Mouse (Mus musculus): ENCODE data around the gene Tas1r3. TPM values are rescaled to one million over a fixed set of nuclear protein-coding genes. Genes with fewer than 3 reads are reported as not detected.

Tas1r3 gene
- polyA plus RNA-seq, 1 experiment from 2014 or later = 0.41 TPM

DNA sequence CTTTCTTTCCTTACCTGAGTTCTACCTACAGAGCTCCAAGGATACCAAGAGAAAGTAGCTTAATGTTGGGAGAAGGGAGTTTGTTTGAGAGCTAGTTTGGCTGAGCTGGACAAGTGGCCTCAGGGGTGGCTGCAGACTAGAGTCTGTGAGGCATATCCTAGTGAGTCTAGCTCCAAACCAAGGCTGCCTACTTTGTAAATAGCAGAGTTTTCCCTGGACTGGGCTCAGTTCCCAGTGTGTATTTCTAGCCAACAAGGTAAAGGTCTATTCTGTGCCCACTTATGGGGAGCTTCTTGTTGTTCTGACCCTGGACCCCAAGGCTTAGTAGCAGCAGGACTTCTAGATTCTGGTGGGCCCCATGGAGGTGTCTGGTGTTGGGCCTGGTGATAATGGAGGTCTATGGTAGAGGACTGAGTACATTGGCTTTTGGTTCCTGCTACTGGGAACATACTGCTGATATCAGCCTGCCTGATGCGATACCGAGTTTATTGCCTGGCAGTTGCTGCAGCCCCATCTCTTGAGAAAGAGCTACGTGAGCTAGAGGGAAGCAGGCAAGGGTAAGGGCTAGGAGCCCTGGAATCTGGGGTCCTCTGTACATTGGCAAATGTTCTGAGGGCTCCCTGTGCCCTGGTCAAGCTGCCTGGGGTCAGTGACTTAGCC is 13.2 kb downstream of the Tas1r3 start:
- Histone ChIP-seq H3K4me3 (replicated peaks; ENCODE audit: low read length) (no peak overlapping the region), H3K27ac (no peak overlapping the region), H3K36me3 (replicated peaks; ENCODE audit: control insufficient read depth, insufficient read depth) (peaks cover 9% of the 10 kb centered on the region), H3K9me3 (ENCODE audit: control insufficient read depth, low read length) (no peaks in the 10 kb centered on the region), H3K27me3 (ENCODE audit: control insufficient read depth, insufficient read depth, low read length) (no peaks in the 10 kb centered on the region), H3K4me2 (replicated peaks) (peak overlapping the region; percentile 68; the same call in 1 of the 2 replicates), H3K4me1 (replicated peaks; ENCODE audit: control insufficient read depth, insufficient read depth, low read length) (peaks cover 32% of the 10 kb centered on the region), H3K9ac (no peak overlapping the region)
- ATAC-seq (ENCODE audit: low FRiP score) = no peak
- DNase-seq (ENCODE audit: low spot score) = no peak
- 97% methylated on average over 3 of the region's 3 CpGs for WGBS

DNA sequence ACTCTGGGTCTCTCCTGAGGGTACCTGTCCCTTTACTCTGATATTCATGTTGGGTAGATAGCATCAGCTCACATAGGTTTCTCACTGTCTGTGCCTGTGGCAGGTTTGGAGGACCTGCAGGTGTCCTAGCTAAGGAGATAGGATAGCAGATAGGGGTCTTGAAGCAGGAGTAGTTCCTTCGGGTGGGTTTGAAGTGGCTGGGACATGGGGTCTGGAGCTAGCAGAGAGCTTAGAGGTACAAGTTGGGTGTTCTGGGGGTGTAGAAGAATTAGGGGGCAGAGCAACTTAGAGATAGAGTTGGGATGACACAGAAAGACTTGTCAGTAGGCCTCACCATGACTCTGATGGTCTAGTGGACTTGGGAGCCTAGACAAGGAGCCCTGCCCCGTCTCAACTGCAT is 13.8 kb downstream of the Tas1r3 start:
- H3K36me3 ChIP-seq (replicated peaks; ENCODE audit: control insufficient read depth, insufficient read depth) = peaks cover 3% of the 10 kb centered on the region; the same call in 1 of the 2 replicates
- 96% methylated on average over 2 of the region's 2 CpGs for WGBS
- no peaks in the 10 kb centered on the region for H3K27me3 ChIP-seq (ENCODE audit: control insufficient read depth, insufficient read depth, low read length)
- no peak overlapping the region for H3K9ac ChIP-seq
- DNase-seq (ENCODE audit: low spot score) (no peak), ATAC-seq (ENCODE audit: low FRiP score) (no peak)
- H3K9me3 ChIP-seq (ENCODE audit: control insufficient read depth, low read length) = no peaks in the 10 kb centered on the region
- H3K27ac ChIP-seq = no peak overlapping the region
- peak overlapping the region; percentile 68 for H3K4me2 ChIP-seq (replicated peaks)
- H3K4me1 ChIP-seq (replicated peaks; ENCODE audit: control insufficient read depth, insufficient read depth, low read length) = peaks cover 32% of the 10 kb centered on the region
- H3K4me3 ChIP-seq (replicated peaks; ENCODE audit: low read length) = peak overlapping the region; percentile 94; the same call in 1 of the 2 replicates

DNA sequence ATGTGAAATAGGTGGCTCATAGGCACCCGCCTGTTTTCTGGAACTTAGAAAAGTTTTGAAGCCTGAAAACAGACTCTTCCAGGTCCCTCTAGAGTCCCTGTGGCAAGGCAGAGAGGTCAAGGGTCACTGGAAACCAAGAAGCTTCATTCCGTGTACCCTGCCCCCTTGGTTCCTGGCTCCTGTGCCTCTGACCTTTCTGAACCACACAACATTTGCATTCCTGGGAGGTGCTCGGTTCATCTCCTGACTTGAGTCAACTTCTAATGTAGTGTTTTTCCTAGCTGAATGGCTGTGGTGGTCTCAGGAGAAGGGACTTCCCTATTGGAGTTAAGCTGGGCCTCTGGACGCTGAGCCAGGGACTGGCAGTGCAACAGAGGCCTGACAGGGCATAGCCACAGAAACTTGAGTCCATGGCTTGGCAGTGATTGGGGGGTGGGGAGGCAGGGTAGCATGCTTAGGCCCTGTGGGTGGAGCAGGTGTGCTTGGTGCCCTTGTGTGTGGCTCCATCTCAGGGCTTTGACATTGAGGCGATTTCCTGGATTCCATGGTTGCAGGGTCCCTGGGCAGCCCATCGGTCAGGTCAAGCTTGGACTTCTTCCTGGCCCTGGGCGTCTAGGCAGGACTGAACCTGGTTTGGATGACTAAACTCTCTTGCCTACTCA is 14.6 kb downstream of the Tas1r3 start:
- no peaks in the 10 kb centered on the region for H3K9me3 ChIP-seq (ENCODE audit: control insufficient read depth, low read length)
- no peaks in the 10 kb centered on the region for H3K36me3 ChIP-seq (replicated peaks; ENCODE audit: control insufficient read depth, insufficient read depth)
- peak overlapping the region; percentile 68 for H3K4me2 ChIP-seq (replicated peaks)
- H3K4me3 ChIP-seq (replicated peaks; ENCODE audit: low read length) = peak overlapping the region; percentile 94
- peaks cover 32% of the 10 kb centered on the region for H3K4me1 ChIP-seq (replicated peaks; ENCODE audit: control insufficient read depth, insufficient read depth, low read length)
- WGBS = 64% methylated on average over 7 of the region's 7 CpGs
- DNase-seq (ENCODE audit: low spot score) = no peak
- H3K9ac ChIP-seq = peak overlapping the region; percentile 95
- H3K27ac ChIP-seq = no peak overlapping the region
- no peak for ATAC-seq (ENCODE audit: low FRiP score)
- H3K27me3 ChIP-seq (ENCODE audit: control insufficient read depth, insufficient read depth, low read length) = no peaks in the 10 kb centered on the region

DNA sequence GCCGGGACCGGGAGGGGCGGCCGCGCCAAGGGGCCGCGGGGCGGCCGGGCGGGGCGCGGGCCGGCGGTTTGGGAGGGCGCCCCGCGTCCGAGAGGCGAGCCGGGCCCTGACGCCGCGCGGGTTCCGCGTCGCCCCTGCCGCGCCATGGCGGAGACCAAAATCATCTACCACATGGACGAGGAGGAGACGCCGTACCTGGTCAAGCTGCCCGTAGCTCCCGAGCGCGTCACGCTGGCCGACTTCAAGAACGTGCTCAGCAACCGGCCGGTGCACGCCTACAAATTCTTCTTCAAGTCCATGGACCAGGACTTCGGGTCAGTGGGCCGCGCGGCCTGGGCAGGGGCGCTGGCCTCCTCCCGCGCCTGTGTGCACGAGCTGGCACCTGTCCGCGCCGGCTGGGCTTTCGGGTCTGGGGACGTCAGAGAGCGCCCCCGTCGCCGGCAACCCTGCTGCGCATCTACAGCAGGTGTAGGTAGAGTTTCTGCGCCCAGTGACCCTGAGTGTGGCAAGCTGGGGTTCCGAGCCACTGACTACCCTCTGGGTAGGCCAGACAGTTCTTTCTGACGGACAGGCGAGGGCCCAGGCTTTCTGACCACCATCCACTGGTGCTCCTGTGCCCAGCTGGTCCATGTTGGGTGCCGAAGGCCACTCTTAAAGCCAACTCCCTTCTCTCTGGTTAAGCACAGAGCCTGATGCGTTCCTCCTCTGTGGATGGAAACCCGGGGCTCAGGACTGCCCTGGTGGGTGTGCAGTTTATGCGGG is 15.4 kb downstream of the Tas1r3 start:
- 1% methylated on average over 48 of the region's 69 CpGs for WGBS

DNA sequence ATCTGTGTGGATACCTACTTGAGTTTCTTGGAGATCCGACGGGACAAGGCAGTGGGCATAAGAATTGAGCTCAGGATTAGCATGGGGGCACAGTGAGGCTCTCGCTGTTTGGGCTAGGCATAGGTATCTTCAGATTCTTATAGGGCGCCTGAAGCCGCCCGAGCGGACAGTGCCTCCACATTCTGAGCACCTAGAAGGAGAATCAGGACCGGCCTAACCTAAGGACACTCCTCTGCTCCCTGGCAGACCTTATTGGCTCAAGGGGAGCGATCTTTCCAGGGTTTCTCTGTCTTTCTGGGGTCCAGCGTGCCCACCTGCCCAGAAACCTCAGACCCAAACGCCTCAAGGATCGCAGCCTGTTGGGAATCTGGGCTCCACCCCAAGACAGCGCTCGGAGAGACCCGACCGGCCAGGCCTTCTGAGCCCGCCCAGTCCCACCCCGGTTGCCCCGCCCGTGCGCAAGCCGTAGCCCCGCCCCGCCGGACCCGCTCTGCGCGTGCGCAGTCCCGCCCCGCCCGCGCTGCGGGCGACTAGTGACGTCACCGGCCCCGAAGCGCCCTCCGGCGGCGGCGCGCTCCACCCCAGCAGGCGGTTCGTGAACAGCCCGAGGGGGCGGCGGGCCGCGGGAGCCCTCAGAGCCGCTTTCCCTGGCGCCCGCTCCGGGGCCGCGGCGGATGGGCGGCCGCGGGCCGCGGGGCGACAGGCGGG is 16.1 kb downstream of the Tas1r3 start, which contains the start of gene Dvl1:
TSS of gene Dvl1 (plus strand) at position 532 of the 708 bp plus-strand sequence.
- WGBS = 3% methylated on average over 49 of the region's 65 CpGs

More for the DNA sequence above, 15.4 kb downstream of the Tas1r3 start:
- Histone ChIP-seq H3K27me3 (ENCODE audit: control insufficient read depth, insufficient read depth, low read length) (no peaks in the 10 kb centered on the region), H3K9ac (peak overlapping the region; percentile 95), H3K4me2 (replicated peaks) (peak overlapping the region; percentile 68), H3K27ac (peak overlapping the region; percentile 84), H3K9me3 (ENCODE audit: control insufficient read depth, low read length) (no peaks in the 10 kb centered on the region), H3K4me1 (replicated peaks; ENCODE audit: control insufficient read depth, insufficient read depth, low read length) (peaks cover 32% of the 10 kb centered on the region), H3K36me3 (replicated peaks; ENCODE audit: control insufficient read depth, insufficient read depth) (no peaks in the 10 kb centered on the region), H3K4me3 (replicated peaks; ENCODE audit: low read length) (peak overlapping the region; percentile 94)
- DNase-seq (ENCODE audit: low spot score) = peak; percentile 33
- peak; percentile 22 for ATAC-seq (ENCODE audit: low FRiP score)

DNA sequence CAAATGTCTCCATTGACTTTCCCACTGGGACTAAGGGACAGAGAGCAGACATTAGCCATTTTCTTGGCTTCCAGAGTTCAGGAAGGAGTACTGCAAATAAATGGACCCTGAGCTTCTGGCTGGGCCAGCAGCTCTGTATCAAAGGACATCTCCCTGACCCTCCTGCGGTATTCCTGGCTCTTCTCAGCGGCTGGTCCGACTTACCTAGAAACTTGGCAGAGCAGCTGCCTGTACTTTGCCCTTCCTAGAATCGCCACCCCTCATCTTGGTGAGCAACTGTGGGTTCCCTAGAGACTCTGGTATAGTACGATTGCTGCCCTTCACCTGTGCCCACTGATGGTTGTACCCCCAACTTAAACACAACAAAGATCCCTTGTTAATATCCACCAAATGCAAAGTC is 19.9 kb downstream of the Tas1r3 start:
- Histone ChIP-seq H3K4me1 (replicated peaks; ENCODE audit: control insufficient read depth, insufficient read depth, low read length) (peaks cover 17% of the 10 kb centered on the region), H3K27ac (no peak overlapping the region), H3K4me2 (replicated peaks) (no peak overlapping the region), H3K9me3 (ENCODE audit: control insufficient read depth, low read length) (no peaks in the 10 kb centered on the region), H3K4me3 (replicated peaks; ENCODE audit: low read length) (no peak overlapping the region), H3K9ac (no peak overlapping the region), H3K27me3 (ENCODE audit: control insufficient read depth, insufficient read depth, low read length) (peaks cover 9% of the 10 kb centered on the region; the same call in 1 of the 2 replicates), H3K36me3 (replicated peaks; ENCODE audit: control insufficient read depth, insufficient read depth) (no peaks in the 10 kb centered on the region)
- 86% methylated on average over 5 of the region's 5 CpGs for WGBS
- ATAC-seq (ENCODE audit: low FRiP score) (no peak), DNase-seq (ENCODE audit: low spot score) (no peak)

More for the DNA sequence above, 16.1 kb downstream of the Tas1r3 start, which contains the start of gene Dvl1:
- Histone ChIP-seq H3K27ac (peak within 1 kb of the TSS; percentile 84), H3K9me3 (ENCODE audit: control insufficient read depth, low read length) (no peaks in the 10 kb centered on the region), H3K4me3 (replicated peaks; ENCODE audit: low read length) (peak within 1 kb of the TSS; percentile 94), H3K36me3 (replicated peaks; ENCODE audit: control insufficient read depth, insufficient read depth) (no peaks in the 10 kb centered on the region), H3K4me2 (replicated peaks) (peak within 1 kb of the TSS; percentile 68), H3K4me1 (replicated peaks; ENCODE audit: control insufficient read depth, insufficient read depth, low read length) (peaks cover 32% of the 10 kb centered on the region), H3K9ac (peak within 1 kb of the TSS; percentile 95), H3K27me3 (ENCODE audit: control insufficient read depth, insufficient read depth, low read length) (peaks cover under 1% of the 10 kb centered on the region; the same call in 1 of the 2 replicates)
- DNase-seq (ENCODE audit: low spot score) (peak; percentile 96), ATAC-seq (ENCODE audit: low FRiP score) (peak; percentile 84)

DNA sequence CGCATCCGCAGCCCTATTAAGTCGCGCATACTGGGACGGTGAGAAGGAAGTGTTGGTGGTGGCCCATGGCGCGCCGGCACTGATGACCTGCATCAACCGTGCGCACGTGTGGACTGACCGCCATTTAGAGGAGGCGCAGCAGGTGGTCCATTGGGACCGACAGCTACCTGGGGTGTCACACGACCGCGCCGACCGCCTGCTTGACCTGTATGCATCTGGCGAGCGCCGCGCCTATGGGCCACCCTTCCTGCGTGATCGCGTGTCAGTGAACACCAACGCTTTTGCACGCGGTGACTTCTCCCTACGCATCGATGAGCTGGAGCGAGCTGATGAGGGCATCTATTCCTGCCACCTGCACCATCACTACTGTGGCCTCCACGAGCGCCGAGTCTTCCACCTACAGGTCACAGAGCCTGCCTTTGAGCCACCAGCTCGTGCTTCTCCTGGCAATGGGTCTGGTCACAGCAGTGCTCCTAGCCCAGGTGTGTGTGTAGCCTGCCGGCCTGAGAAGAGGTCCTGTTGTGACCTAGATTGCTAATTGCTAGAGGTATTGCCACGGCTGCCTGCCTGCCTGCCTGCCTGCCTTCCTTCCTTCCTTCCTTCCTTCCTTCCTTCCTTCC is 21.4 kb downstream of the Tas1r3 start:
- H3K36me3 ChIP-seq (replicated peaks; ENCODE audit: control insufficient read depth, insufficient read depth) = no peaks in the 10 kb centered on the region
- H3K9ac ChIP-seq = no peak overlapping the region
- WGBS = 38% methylated on average over 38 of the region's 38 CpGs
- H3K27me3 ChIP-seq (ENCODE audit: control insufficient read depth, insufficient read depth, low read length) = peaks cover 9% of the 10 kb centered on the region; the same call in 1 of the 2 replicates
- no peaks in the 10 kb centered on the region for H3K9me3 ChIP-seq (ENCODE audit: control insufficient read depth, low read length)
- H3K27ac ChIP-seq = no peak overlapping the region
- ATAC-seq (ENCODE audit: low FRiP score) (no peak), DNase-seq (ENCODE audit: low spot score) (no peak)
- H3K4me2 ChIP-seq (replicated peaks) = peak overlapping the region; percentile 54; the same call in 1 of the 2 replicates
- peaks cover 11% of the 10 kb centered on the region for H3K4me1 ChIP-seq (replicated peaks; ENCODE audit: control insufficient read depth, insufficient read depth, low read length)
- no peak overlapping the region for H3K4me3 ChIP-seq (replicated peaks; ENCODE audit: low read length)

DNA sequence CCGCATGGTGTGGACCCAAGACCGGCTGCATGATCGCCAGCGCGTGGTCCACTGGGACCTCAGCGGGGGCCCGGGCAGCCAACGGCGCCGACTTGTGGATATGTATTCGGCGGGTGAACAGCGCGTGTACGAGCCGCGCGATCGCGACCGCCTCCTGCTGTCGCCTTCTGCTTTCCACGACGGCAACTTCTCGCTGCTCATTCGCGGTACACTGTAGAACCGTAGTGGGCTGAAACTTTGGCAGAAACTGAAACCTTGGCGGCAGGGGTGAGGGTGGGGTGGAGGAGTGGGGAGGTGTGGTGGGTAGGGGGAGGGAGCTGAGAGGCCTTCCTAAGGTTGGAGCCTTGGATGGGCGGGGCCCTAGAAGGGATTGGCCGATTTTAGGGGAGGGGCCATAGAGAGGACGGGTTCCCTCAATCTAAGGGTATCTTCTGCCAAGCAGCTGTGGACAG is 22.1 kb downstream of the Tas1r3 start:
- ATAC-seq (ENCODE audit: low FRiP score) (peak; percentile 39), DNase-seq (ENCODE audit: low spot score) (no peak)
- Histone ChIP-seq H3K4me1 (replicated peaks; ENCODE audit: control insufficient read depth, insufficient read depth, low read length) (peaks cover 7% of the 10 kb centered on the region), H3K4me3 (replicated peaks; ENCODE audit: low read length) (peak overlapping the region; percentile 25), H3K4me2 (replicated peaks) (peak overlapping the region; percentile 54), H3K36me3 (replicated peaks; ENCODE audit: control insufficient read depth, insufficient read depth) (no peaks in the 10 kb centered on the region), H3K27me3 (ENCODE audit: control insufficient read depth, insufficient read depth, low read length) (peaks cover 9% of the 10 kb centered on the region; the same call in 1 of the 2 replicates), H3K27ac (no peak overlapping the region), H3K9ac (peak overlapping the region; percentile 50; the same call in 1 of the 2 replicates), H3K9me3 (ENCODE audit: control insufficient read depth, low read length) (no peaks in the 10 kb centered on the region)
- under 1% methylated on average over 32 of the region's 32 CpGs for WGBS

Data from hindbrain, embryonic 14.5 days (tissue).